Mouse (Mus musculus) liver, adult 2 months (tissue): ENCODE results near the gene Stk24. TPM values are rescaled to one million over a fixed set of nuclear protein-coding genes. Genes with fewer than 3 reads are reported as not detected.

ENCODE experiments used
- DNase-seq: peaks from one replicate; pipeline ENCODE4 v3.0.0-alpha.2; 2011; ENCODE audit warnings: low read depth, low spot score; ENCODE audit errors: extremely low read depth
- H3K27ac ChIP-seq: fragments of 200-500 bp; replicated peaks from 2 replicates; pipeline ENCODE4 v1.5.1; 2012; ENCODE audit warnings: low read depth, mild to moderate bottlenecking, control low read depth, inconsistent platforms, low read length; ENCODE audit not compliant: insufficient read depth
- H3K27me3 ChIP-seq: fragments of 200-500 bp; 2 replicates; pipeline ENCODE4 v1.6.1; 2012; ENCODE audit warnings: mild to moderate bottlenecking, moderate library complexity, low read length, inconsistent platforms; ENCODE audit not compliant: control insufficient read depth, insufficient read depth
- H3K36me3 ChIP-seq: fragments of 200-500 bp; 2 replicates; pipeline ENCODE4 v1.6.1; 2012; ENCODE audit warnings: low read length, inconsistent platforms; ENCODE audit not compliant: control insufficient read depth, insufficient read depth
- H3K4me1 ChIP-seq: fragments of 200-500 bp; 2 replicates; pipeline ENCODE4 v1.6.1; 2011; ENCODE audit warnings: low read length; ENCODE audit not compliant: control insufficient read depth, insufficient read depth
- H3K4me3 ChIP-seq: fragments of 200-500 bp; 2 replicates; pipeline ENCODE4 v1.5.1; 2011; ENCODE audit warnings: low read depth, mild to moderate bottlenecking, control low read depth, low read length, moderate library complexity; ENCODE audit not compliant: insufficient read depth
- H3K79me2 ChIP-seq: fragments of 200-500 bp; 2 replicates; pipeline ENCODE4 v1.6.1; 2012; ENCODE audit warnings: inconsistent platforms, mild to moderate bottlenecking, low read length, moderate library complexity; ENCODE audit not compliant: control insufficient read depth, insufficient read depth
- H3K9ac ChIP-seq: fragments of 200-500 bp; 2 replicates; pipeline ENCODE4 v1.6.1; 2012; ENCODE audit warnings: low read depth, mild to moderate bottlenecking, control low read depth, inconsistent platforms, low read length
- CTCF ChIP-seq: fragments of 200-500 bp; IDR thresholded peaks from 2 replicates; pipeline ENCODE4 v1.5.1; 2011; ENCODE audit warnings: low read depth, low read length, control low read depth
- POLR2A ChIP-seq: fragments of 200-500 bp; IDR thresholded peaks from 2 replicates; pipeline ENCODE4 v1.6.1; 2011; ENCODE audit warnings: low read length, control low read depth; ENCODE audit not compliant: insufficient read depth; ENCODE audit errors: extremely low read depth
- WGBS: fragments of 180-500 bp; shearing (Covaris S2); methylation state at CpG from one replicate; pipeline ENCODE4 v1.1.7; 2018; 5-methylcytosine and 5-hydroxymethylcytosine counted together
- polyA plus RNA-seq: library from polyadenylated mRNA; depleted of rRNA; stranded (reverse); fragments of >200 nt; gene quantifications from 2 replicates; pipeline ENCODE4 v1.2.3, GENCODE M21; 2012; rRNA removed
- total RNA-seq: library from RNA; depleted of rRNA; stranded (reverse); fragments of >200 nt; gene quantifications from 2 replicates; pipeline ENCODE4 v1.2.3, GENCODE M21; 2014; rRNA removed

Stk24 gene
- total RNA-seq (10.1 and 12.6 TPM in 2 replicates), polyA plus RNA-seq (8.6 and 9.3 TPM in 2 replicates)

GRCm38 (mm10) chr14:121379827-121380145 is at the start of gene Stk24:
Gene Stk24 (minus strand): TSS chr14:121380011.
- H3K9ac ChIP-seq = peak within 1 kb of the TSS; percentile 98
- peak within 1 kb of the TSS; percentile 97 for H3K27ac ChIP-seq
- no peaks in the 10 kb centered on the region for H3K36me3 ChIP-seq
- TF ChIP-seq POLR2A = no peak
- no peak for TF ChIP-seq CTCF
- H3K4me3 ChIP-seq = peak within 1 kb of the TSS; percentile 98
- DNase-seq = no peak
- no peaks in the 10 kb centered on the region for H3K27me3 ChIP-seq
- 7% methylated on average over 11 of the region's 11 CpGs for WGBS
- H3K79me2 ChIP-seq = peaks cover 25% of the 10 kb centered on the region
- peaks cover 6% of the 10 kb centered on the region for H3K4me1 ChIP-seq

- H3K4me1 ChIP-seq = peaks cover 10% of the 10 kb centered on the region
- no peaks in the 10 kb centered on the region for H3K79me2 ChIP-seq
- H3K9ac ChIP-seq = no peak overlapping the region
- no peak overlapping the region for H3K27ac ChIP-seq
- H3K27me3 ChIP-seq = no peaks in the 10 kb centered on the region
- TF ChIP-seq CTCF = no peak
- no peak for TF ChIP-seq POLR2A
- H3K4me3 ChIP-seq = no peak overlapping the region
- H3K36me3 ChIP-seq = no peaks in the 10 kb centered on the region
- no peak for DNase-seq
- 97% methylated on average over 4 of the region's 4 CpGs for WGBS
Observed at GRCm38 (mm10) chr14:121428148-121428547, 48.3 kb upstream of the Stk24 start.

- TF ChIP-seq CTCF (peak; percentile 36), POLR2A (no peak)
- H3K36me3 ChIP-seq = no peaks in the 10 kb centered on the region
- no peaks in the 10 kb centered on the region for H3K27me3 ChIP-seq
- H3K4me1 ChIP-seq = peaks cover 19% of the 10 kb centered on the region
- DNase-seq = peak; percentile 19
- no peak overlapping the region for H3K27ac ChIP-seq
- no peaks in the 10 kb centered on the region for H3K79me2 ChIP-seq
- no peak overlapping the region for H3K4me3 ChIP-seq
- H3K9ac ChIP-seq = no peak overlapping the region
Observed at GRCm38 (mm10) chr14:121426743-121427142, 46.9 kb upstream of the Stk24 start.

GRCm38 (mm10) chr14:121425004-121425793 is 45.4 kb upstream of the Stk24 start:
- DNase-seq = peak; percentile 91
- Histone ChIP-seq H3K9ac (no peak overlapping the region), H3K79me2 (no peaks in the 10 kb centered on the region), H3K27me3 (no peaks in the 10 kb centered on the region), H3K4me3 (no peak overlapping the region), H3K4me1 (peaks cover 19% of the 10 kb centered on the region), H3K27ac (no peak overlapping the region), H3K36me3 (no peaks in the 10 kb centered on the region)
- WGBS = 37% methylated on average over 7 of the region's 7 CpGs
- TF ChIP-seq CTCF (no peak), POLR2A (no peak)

GRCm38 (mm10) chr14:121423341-121423751 is 43.5 kb upstream of the Stk24 start:
- no peak for TF ChIP-seq CTCF
- no peaks in the 10 kb centered on the region for H3K79me2 ChIP-seq
- DNase-seq = peak; percentile 58
- H3K4me1 ChIP-seq = peaks cover 19% of the 10 kb centered on the region
- H3K36me3 ChIP-seq = no peaks in the 10 kb centered on the region
- under 1% methylated on average over 7 of the region's 7 CpGs for WGBS
- no peaks in the 10 kb centered on the region for H3K27me3 ChIP-seq
- H3K4me3 ChIP-seq = no peak overlapping the region
- peak overlapping the region; percentile 70 for H3K27ac ChIP-seq
- H3K9ac ChIP-seq = no peak overlapping the region

GRCm38 (mm10) chr14:121422664-121423340 is 43.0 kb upstream of the Stk24 start:
- peak overlapping the region; percentile 70 for H3K27ac ChIP-seq
- H3K79me2 ChIP-seq = no peaks in the 10 kb centered on the region
- 13% methylated on average over 4 of the region's 4 CpGs for WGBS
- H3K27me3 ChIP-seq = no peaks in the 10 kb centered on the region
- peaks cover 19% of the 10 kb centered on the region for H3K4me1 ChIP-seq
- H3K4me3 ChIP-seq = no peak overlapping the region
- DNase-seq = peak; percentile 77
- TF ChIP-seq POLR2A (no peak), CTCF (no peak)
- H3K9ac ChIP-seq = no peak overlapping the region
- no peaks in the 10 kb centered on the region for H3K36me3 ChIP-seq
